Mouse (Mus musculus) heart, postnatal 0 days (tissue): ENCODE measurements around the gene Pgbd5. TPM values are rescaled to one million over a fixed set of nuclear protein-coding genes. Genes with fewer than 3 reads are reported as not detected.
"Not testable (repeated sequence)": the region's sequence is repeated elsewhere in the genome, so short reads cannot be mapped to it uniquely, and the experiment has no call there.

ENCODE experiments used
- ATAC-seq: fragments of 200-750 bp; cut with Nextera tagmentation; 2 replicates; pipeline ENCODE4 v1.8.0; 2017; ENCODE audit warnings: low read depth, moderate number of reproducible peaks, moderate library complexity; ENCODE audit not compliant: insufficient read depth
- DNase-seq: peaks from one replicate; pipeline ENCODE4 v3.0.0-alpha.2; 2016; ENCODE audit warnings: low spot score
- H3K27ac ChIP-seq: fragments of 300-500 bp; sonication (generic); 2 replicates; pipeline ENCODE4 v1.5.1; 2014; ENCODE audit warnings: low read depth, mild to moderate bottlenecking
- H3K27me3 ChIP-seq: fragments of 300-500 bp; sonication (generic); 2 replicates; pipeline ENCODE4 v1.6.1; 2014; ENCODE audit warnings: low read length, mixed read lengths; ENCODE audit not compliant: control insufficient read depth, insufficient read depth
- H3K36me3 ChIP-seq: fragments of 300-500 bp; sonication (generic); replicated peaks from 2 replicates; pipeline ENCODE4 v1.6.1; 2014; ENCODE audit warnings: low read length, mixed read lengths; ENCODE audit not compliant: control insufficient read depth, insufficient read depth
- H3K4me1 ChIP-seq: fragments of 300-500 bp; sonication (generic); 2 replicates; pipeline ENCODE4 v1.6.1; 2014; ENCODE audit warnings: antibody characterized with exemption; ENCODE audit not compliant: control insufficient read depth, insufficient read depth
- H3K4me2 ChIP-seq: fragments of 300-500 bp; sonication (generic); 2 replicates; pipeline ENCODE4 v1.6.1; 2014; ENCODE audit warnings: low read depth, mild to moderate bottlenecking, low read length, moderate library complexity
- H3K4me3 ChIP-seq: fragments of 300-500 bp; sonication (generic); 2 replicates; pipeline ENCODE4 v1.5.1; 2014; ENCODE audit warnings: low read depth, low read length
- H3K9ac ChIP-seq: fragments of 300-500 bp; sonication (generic); replicated peaks from 2 replicates; pipeline ENCODE4 v1.6.1; 2014; ENCODE audit warnings: low read depth, low read length, mixed read lengths
- H3K9me3 ChIP-seq: fragments of 300-500 bp; sonication (generic); replicated peaks from 2 replicates; pipeline ENCODE4 v1.6.1; 2016; ENCODE audit warnings: low read length; ENCODE audit not compliant: control insufficient read depth
- CTCF ChIP-seq: IDR thresholded peaks from 2 replicates; pipeline ENCODE4 v1.5.1; 2016; ENCODE audit warnings: antibody characterized with exemption, control low read depth, low read depth
- EP300 ChIP-seq: IDR thresholded peaks from 2 replicates; pipeline ENCODE4 v1.6.1; 2016; ENCODE audit warnings: antibody characterized with exemption, low read depth
- WGBS: fragments of 180-500 bp; shearing (Covaris S2); extraction: QIAGEN DNeasy Blood & Tissue Kit; methylation state at CpG from one replicate; pipeline ENCODE4 v1.1.7; 2014; 5-methylcytosine and 5-hydroxymethylcytosine counted together
- polyA plus RNA-seq: library from polyadenylated mRNA; unstranded; fragments of >200 nt; fragmentation: Nextera tagmentation; extraction: Ambion mirVana; gene quantifications from 2 replicates; pipeline ENCODE4 v1.2.1, GENCODE M21; 2015
- total RNA-seq: library from RNA; depleted of rRNA; stranded (reverse); fragments of >200 nt; gene quantifications from 2 replicates; pipeline ENCODE4 v1.2.3, GENCODE M21; 2014; ENCODE audit warnings: low replicate concordance

The Pgbd5 gene
- total and polyA plus RNA-seq, 2 experiments from 2014 or later = 0.97 to 1.7 TPM

DNA sequence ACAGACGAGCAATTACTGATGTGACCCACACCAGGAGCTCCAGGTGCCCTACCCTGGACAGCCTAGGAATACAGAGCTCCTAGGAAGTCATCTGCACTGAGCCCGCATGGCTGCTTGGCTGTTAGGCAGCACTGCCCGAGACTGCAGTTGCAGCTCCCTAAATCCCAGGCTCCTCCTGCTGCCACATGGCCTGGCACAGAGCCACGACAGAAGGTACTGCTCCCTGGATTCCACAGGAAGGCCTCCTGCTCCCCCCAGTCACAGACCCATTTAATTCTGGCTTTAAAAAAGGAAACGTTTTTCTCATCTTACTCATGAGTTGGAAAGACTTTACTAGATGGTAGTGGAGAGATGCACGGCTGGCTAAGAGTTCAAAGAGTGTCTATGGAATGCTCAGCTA, 10.0 kb downstream of the Pgbd5 start:
- no peaks in the 10 kb centered on the region for H3K36me3 ChIP-seq
- H3K4me2 ChIP-seq = no peak overlapping the region
- WGBS = 15% methylated on average over 6 of the region's 6 CpGs
- DNase-seq (no peak), ATAC-seq (no peak)
- no peak overlapping the region for H3K27ac ChIP-seq
- no peak overlapping the region for H3K4me3 ChIP-seq
- no peak for TF ChIP-seq EP300
- TF ChIP-seq CTCF = no peak
- H3K9me3 ChIP-seq = no peaks in the 10 kb centered on the region
- H3K9ac ChIP-seq = no peak overlapping the region
- peaks cover 11% of the 10 kb centered on the region for H3K4me1 ChIP-seq
- H3K27me3 ChIP-seq = peaks cover 27% of the 10 kb centered on the region

DNA sequence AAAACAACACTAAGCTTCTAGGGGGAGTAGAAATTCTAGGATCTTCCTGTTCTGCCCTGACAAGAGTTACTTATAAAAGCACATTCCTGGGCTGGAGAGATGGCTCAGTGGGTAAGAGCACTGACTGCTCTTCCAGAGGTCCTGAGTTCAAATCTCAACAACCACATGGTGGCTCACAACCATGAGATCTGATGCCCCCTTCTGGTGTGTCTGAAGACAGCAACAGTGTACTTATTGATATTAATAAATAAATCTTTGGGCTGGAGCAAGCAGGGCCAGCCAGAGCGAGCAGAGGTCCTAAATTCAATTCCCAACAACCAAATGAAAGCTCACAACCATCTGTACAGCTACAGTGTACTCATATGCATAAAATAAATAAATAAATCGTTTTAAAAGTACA, 10.7 kb downstream of the Pgbd5 start:
- not testable (repeated sequence) for H3K36me3 ChIP-seq, H3K9me3 ChIP-seq, H3K4me2 ChIP-seq, ATAC-seq, DNase-seq, H3K9ac ChIP-seq, H3K4me3 ChIP-seq, H3K27ac ChIP-seq
- 50% methylated on average over 2 of the region's 2 CpGs for WGBS
- peaks cover 27% of the 10 kb centered on the region for H3K27me3 ChIP-seq
- H3K4me1 ChIP-seq = peaks cover 11% of the 10 kb centered on the region

DNA sequence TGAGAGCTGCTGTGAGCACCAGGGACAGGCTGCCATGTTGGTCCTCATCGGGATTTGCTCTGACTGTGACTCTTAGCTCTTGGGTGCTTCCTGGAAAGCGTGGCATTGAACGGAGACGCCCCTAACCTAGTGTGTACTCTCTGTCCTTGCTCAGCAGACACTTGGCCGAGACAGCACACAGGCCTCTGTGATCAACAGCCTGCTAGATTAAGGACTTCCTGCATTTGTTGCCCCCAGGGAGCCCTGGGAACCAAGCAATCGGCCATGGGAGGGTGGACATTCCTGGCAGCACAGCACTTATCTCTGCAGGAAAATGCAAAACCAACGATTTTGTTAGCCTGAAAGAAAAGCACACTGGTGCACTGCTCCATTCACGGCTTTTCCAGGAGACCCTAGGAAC, 18.0 kb downstream of the Pgbd5 start:
- WGBS = 19% methylated on average over 8 of the region's 8 CpGs
- Histone ChIP-seq H3K9me3 (no peaks in the 10 kb centered on the region), H3K27me3 (no peaks in the 10 kb centered on the region), H3K36me3 (no peaks in the 10 kb centered on the region), H3K4me2 (peak overlapping the region; percentile 18; the same call in 1 of the 2 replicates), H3K4me1 (no peaks in the 10 kb centered on the region), H3K4me3 (no peak overlapping the region), H3K27ac (peak overlapping the region; percentile 5; the same call in 1 of the 2 replicates), H3K9ac (no peak overlapping the region)
- DNase-seq (peak; percentile 51), ATAC-seq (peak; percentile 71)
- TF ChIP-seq CTCF = no peak
- TF ChIP-seq EP300 = no peak

DNA sequence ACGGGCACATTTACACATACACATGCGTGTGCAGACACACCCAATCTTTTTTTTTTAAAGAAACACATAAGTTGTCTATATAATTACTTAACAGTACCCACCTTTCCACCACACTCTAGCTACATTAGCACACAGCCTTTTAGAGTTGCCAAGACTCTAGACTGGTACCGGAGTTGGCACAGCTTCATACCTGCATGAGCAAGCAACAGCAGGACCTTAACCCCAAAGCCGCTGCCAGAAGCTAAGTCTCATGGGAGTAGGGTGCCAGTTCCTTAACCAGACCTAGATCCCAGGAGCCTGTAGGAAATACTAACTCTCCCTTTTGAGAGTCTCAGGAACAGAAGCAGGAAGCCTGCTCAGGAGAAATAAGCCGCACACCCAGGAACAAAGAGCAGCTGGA, 20.5 kb downstream of the Pgbd5 start:
- DNase-seq (no peak), ATAC-seq (no peak)
- no peak for TF ChIP-seq CTCF
- no peak for TF ChIP-seq EP300
- no peak overlapping the region for H3K9ac ChIP-seq
- no peaks in the 10 kb centered on the region for H3K4me1 ChIP-seq
- H3K4me3 ChIP-seq = no peak overlapping the region
- H3K27ac ChIP-seq = no peak overlapping the region
- H3K9me3 ChIP-seq = no peaks in the 10 kb centered on the region
- 90% methylated on average over 5 of the region's 5 CpGs for WGBS
- H3K4me2 ChIP-seq = no peak overlapping the region
- no peaks in the 10 kb centered on the region for H3K36me3 ChIP-seq
- no peaks in the 10 kb centered on the region for H3K27me3 ChIP-seq

DNA sequence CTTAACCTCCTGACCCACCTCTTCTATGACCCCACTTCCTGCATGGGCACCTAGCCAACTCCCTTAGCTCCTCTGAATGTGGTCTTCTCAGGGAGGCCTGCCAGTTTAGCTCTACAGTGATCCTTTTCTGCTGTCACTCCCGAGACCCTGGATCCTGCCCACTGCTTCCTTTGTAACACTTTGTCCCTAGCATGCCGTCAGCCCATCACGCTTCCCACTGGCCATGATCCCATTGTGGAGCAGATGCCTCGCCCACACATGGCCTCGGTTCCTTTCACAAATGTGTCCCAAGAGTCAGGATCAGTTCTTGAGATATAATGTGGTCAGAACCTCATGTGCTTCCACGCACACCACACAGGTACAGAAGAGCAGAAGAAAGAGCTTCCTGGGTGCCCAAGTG, 21.3 kb downstream of the Pgbd5 start:
- ATAC-seq (no peak), DNase-seq (no peak)
- no peaks in the 10 kb centered on the region for H3K9me3 ChIP-seq
- no peaks in the 10 kb centered on the region for H3K27me3 ChIP-seq
- TF ChIP-seq CTCF (no peak), EP300 (no peak)
- no peaks in the 10 kb centered on the region for H3K4me1 ChIP-seq
- H3K4me2 ChIP-seq = no peak overlapping the region
- no peaks in the 10 kb centered on the region for H3K36me3 ChIP-seq
- no peak overlapping the region for H3K4me3 ChIP-seq
- no peak overlapping the region for H3K9ac ChIP-seq
- no peak overlapping the region for H3K27ac ChIP-seq
- 53% methylated on average over 6 of the region's 6 CpGs for WGBS

- TF ChIP-seq CTCF (no peak), EP300 (no peak)
- 34% methylated on average over 7 of the region's 7 CpGs for WGBS
- no peak overlapping the region for H3K4me3 ChIP-seq
Measured at GRCm38 (mm10) chr8:124416646-124417045, 22.8 kb downstream of the Pgbd5 start.

More at GRCm38 (mm10) chr8:124416646-124417045, 22.8 kb downstream of the Pgbd5 start:
- ATAC-seq = no peak
- H3K27ac ChIP-seq = no peak overlapping the region
- no peaks in the 10 kb centered on the region for H3K27me3 ChIP-seq
- no peaks in the 10 kb centered on the region for H3K36me3 ChIP-seq
- no peaks in the 10 kb centered on the region for H3K4me1 ChIP-seq
- H3K9me3 ChIP-seq = no peaks in the 10 kb centered on the region
- no peak overlapping the region for H3K9ac ChIP-seq
- H3K4me2 ChIP-seq = no peak overlapping the region
- DNase-seq = no peak
